Mouse (Mus musculus) gastrocnemius, postnatal 14 days (tissue): ENCODE measurements at regions not wholly inside any gene's neighbourhood (a gene's known extent, or its start where the extent isn't known, plus 50 kb on each side); places are given as distances from the start of the nearest gene placed in this dataset.

Experiments used
- DNase-seq: peaks from one replicate; pipeline ENCODE4 v3.0.0; 2021; ENCODE audit warnings: mixed read lengths
- intact Hi-C: fragments of 180-260 bp; cut with DNase I; formaldehyde crosslinking; loops from one replicate; pipeline ENCODE4 v1.15.1; 2025; ENCODE audit warnings: low total_unique reads

- DNase-seq: no peak
- intact Hi-C loops: no loop called here
Observed at GRCm38 (mm10) chr13:32547126-32547525, 208.6 kb upstream of the Gmds start.

GRCm38 (mm10) chr13:32544986-32545740, 206.6 kb upstream of the Gmds start:
- intact Hi-C loops: no loop called here
- no peak for DNase-seq

- DNase-seq: no peak
- intact Hi-C loops: no loop called here
Observed at GRCm38 (mm10) chr13:32541611-32542010, 203.1 kb upstream of the Gmds start.

- DNase-seq: no peak
- intact Hi-C loops: no loop called here
Observed at GRCm38 (mm10) chr13:32536241-32536640, 197.7 kb upstream of the Gmds start.

GRCm38 (mm10) chr13:32535602-32536001, 197.1 kb upstream of the Gmds start:
- intact Hi-C loops: no loop called here
- no peak for DNase-seq

GRCm38 (mm10) chr13:32530926-32531512, 192.5 kb upstream of the Gmds start:
- intact Hi-C loops: no loop called here
- no peak for DNase-seq

GRCm38 (mm10) chr13:32518611-32519344, 180.2 kb upstream of the Gmds start:
- DNase-seq: no peak
- intact Hi-C loops: no loop called here

GRCm38 (mm10) chr13:32517514-32517913, 179.0 kb upstream of the Gmds start:
- intact Hi-C loops: no loop called here
- DNase-seq: no peak

GRCm38 (mm10) chr13:32509231-32510023, 170.9 kb upstream of the Gmds start:
- intact Hi-C loops: no loop called here
- no peak for DNase-seq

- DNase-seq: no peak
- intact Hi-C loops: no loop called here
Observed at GRCm38 (mm10) chr13:32508447-32508846, 169.9 kb upstream of the Gmds start.

GRCm38 (mm10) chr13:32507825-32508224, 169.3 kb upstream of the Gmds start:
- DNase-seq: no peak
- intact Hi-C loops: no loop called here

GRCm38 (mm10) chr13:32498205-32498790, 159.8 kb upstream of the Gmds start:
- intact Hi-C loops: loop anchor here (10.0 kb wide), 1 partner anchor 703 kb away; no protein-coding TSS in a partner anchor
- DNase-seq: no peak

GRCm38 (mm10) chr13:32496263-32496662, 157.7 kb upstream of the Gmds start:
- DNase-seq: no peak
- intact Hi-C loops: loop anchor here (10.0 kb wide), 1 partner anchor 701 kb away; no protein-coding TSS in a partner anchor

GRCm38 (mm10) chr13:32495063-32495462, 156.5 kb upstream of the Gmds start:
- DNase-seq: no peak
- intact Hi-C loops: loop anchor here (10.0 kb wide), 1 partner anchor 700 kb away; no protein-coding TSS in a partner anchor

GRCm38 (mm10) chr13:32493806-32494205, 155.3 kb upstream of the Gmds start:
- intact Hi-C loops: loop anchor here (10.0 kb wide), 1 partner anchor 699 kb away; no protein-coding TSS in a partner anchor
- no peak for DNase-seq

- intact Hi-C loops: loop anchor here (10.0 kb wide), 1 partner anchor 699 kb away; no protein-coding TSS in a partner anchor
- peak; percentile 51 for DNase-seq
Observed at GRCm38 (mm10) chr13:32493309-32493708, 154.8 kb upstream of the Gmds start.

GRCm38 (mm10) chr13:32492566-32492965, 154.0 kb upstream of the Gmds start:
- no peak for DNase-seq

GRCm38 (mm10) chr13:32481444-32482058, 143.0 kb upstream of the Gmds start:
- intact Hi-C loops: no loop called here
- DNase-seq: no peak

More at GRCm38 (mm10) chr13:32492566-32492965, 154.0 kb upstream of the Gmds start:
- intact Hi-C loops: loop anchor here (10.0 kb wide), 1 partner anchor 698 kb away; no protein-coding TSS in a partner anchor

GRCm38 (mm10) chr13:32480029-32480428, 141.5 kb upstream of the Gmds start:
- intact Hi-C loops: no loop called here
- no peak for DNase-seq
